Mouse (Mus musculus) small intestine, adult 2 months (tissue): ENCODE measurements at regions not wholly inside any gene's neighbourhood (a gene's known extent, or its start where the extent isn't known, plus 50 kb on each side); places are given as distances from the start of the nearest gene placed in this dataset.

ENCODE experiments used
- CTCF ChIP-seq: fragments of 200-500 bp; IDR thresholded peaks from 2 replicates; pipeline ENCODE4 v1.5.1; 2012; ENCODE audit warnings: low read depth, mild to moderate bottlenecking, control low read depth, inconsistent platforms, low read length, moderate library complexity, mixed read lengths; ENCODE audit not compliant: insufficient replicate concordance, insufficient read length; ENCODE audit errors: extremely low read depth
- POLR2A ChIP-seq: fragments of 200-500 bp; IDR thresholded peaks from 2 replicates; pipeline ENCODE4 v1.6.1; 2012; ENCODE audit warnings: low read depth, mild to moderate bottlenecking, control low read depth, inconsistent platforms, low read length, moderate library complexity

DNA sequence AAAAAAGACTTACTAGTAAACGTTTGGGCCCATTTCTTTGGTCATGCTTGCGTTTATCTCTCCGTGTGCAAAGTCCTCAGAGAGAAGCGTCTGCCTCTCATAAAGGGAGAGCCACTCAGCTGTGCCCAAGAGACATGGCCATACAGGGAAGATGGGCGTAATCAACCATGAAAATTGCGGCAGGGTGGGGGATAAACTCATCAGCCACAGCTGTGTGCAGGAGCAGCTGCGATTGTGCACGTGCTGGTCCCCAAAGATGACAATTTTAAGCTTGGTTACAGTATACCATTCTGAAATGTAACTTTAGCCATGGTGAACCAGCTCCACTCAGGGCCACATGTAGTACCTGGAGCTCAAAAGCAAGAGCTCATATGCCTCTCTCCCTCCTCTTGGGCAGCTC is 106.1 kb upstream of the Ldah start:
- TF ChIP-seq CTCF (no peak), POLR2A (no peak)
